9 mouse cellular contexts compared by ENCODE assay signal in genomic region chr5:104048139-104048538, GRCm38 (mm10). TPM values are rescaled to one million over a fixed set of nuclear protein-coding genes. Genes with fewer than 3 reads are reported as not detected.
A peak's percentile ranks its signal among the peaks of the same experiment; 100 is the strongest.
DNase-seq lines count a peak whose midpoint lies in the region; ATAC-seq and TF ChIP-seq lines count a peak whose summit lies in the region.
"Had no signal": no experiment of that assay in that cellular context is flagged by ENCODE, and none has a peak within 500 bp of the region (broad histone marks: within the 10 kb centered on the region; RNA-seq: fewer than 3 reads in every experiment).

No protein-coding gene starts in this region.

- no peak overlapping the region for H3K27ac ChIP-seq in forebrain, embryonic 15.5 days (replicated peaks)
- H3K27ac ChIP-seq in liver, postnatal 0 days (ENCODE audit: low read depth), result peak overlapping the region; percentile 92

- ATAC-seq in G1E (ENCODE audit: extremely low read depth, insufficient number of reproducible peaks, low FRiP score, poor library complexity, severe bottlenecking), result peak; percentile 12; the same call in 1 of the 2 replicates
- no peak for ATAC-seq in forebrain, embryonic 15.5 days (replicated peaks)
- ATAC-seq in liver, postnatal 0 days, result no peak

- H3K27me3 ChIP-seq in G1E (ENCODE audit: insufficient read depth, low read length), result no peaks in the 10 kb centered on the region
- no peaks in the 10 kb centered on the region for H3K27me3 ChIP-seq in forebrain, embryonic 15.5 days
- no peaks in the 10 kb centered on the region for H3K27me3 ChIP-seq in liver, postnatal 0 days (ENCODE audit: insufficient read depth, low read length)

- no peaks in the 10 kb centered on the region for H3K9me3 ChIP-seq in G1E (replicated peaks)
- no peaks in the 10 kb centered on the region for H3K9me3 ChIP-seq in forebrain, embryonic 15.5 days
- no peaks in the 10 kb centered on the region for H3K9me3 ChIP-seq in liver, postnatal 0 days (ENCODE audit: low read length)

- H3K4me3 ChIP-seq in G1E (ENCODE audit: low read depth, low read length), result peak overlapping the region; percentile 96; the same call in 1 of the 2 replicates
- no peak overlapping the region; the same call in 1 of the 2 replicates for H3K4me3 ChIP-seq in forebrain, embryonic 15.5 days
- peak overlapping the region; percentile 81 for H3K4me3 ChIP-seq in liver, postnatal 0 days (ENCODE audit: low read depth, low read length)

- peaks cover 37% of the 10 kb centered on the region for H3K4me1 ChIP-seq in G1E (ENCODE audit: insufficient read depth, low read depth, low read length)
- H3K4me1 ChIP-seq in forebrain, embryonic 15.5 days, result peaks cover 17% of the 10 kb centered on the region
- H3K4me1 ChIP-seq in liver, postnatal 0 days (ENCODE audit: insufficient read depth), result peaks cover 15% of the 10 kb centered on the region

- peak overlapping the region; percentile 62 for H3K4me2 ChIP-seq in forebrain, embryonic 15.5 days (replicated peaks)
- peak overlapping the region; percentile 76 for H3K4me2 ChIP-seq in liver, postnatal 0 days (ENCODE audit: low read depth, low read length)

- H3K9ac ChIP-seq in forebrain, embryonic 15.5 days (replicated peaks), result no peak overlapping the region
- H3K9ac ChIP-seq in liver, postnatal 0 days (replicated peaks), result peak overlapping the region; percentile 93

- no peak for TF ChIP-seq EP300 in liver, postnatal 0 days (IDR thresholded peaks at IDR 0.05; ENCODE audit: low read depth)

- TF ChIP-seq CTCF in G1E (IDR thresholded peaks at IDR 0.05; ENCODE audit: low read depth, low read length), result no peak
- TF ChIP-seq CTCF in liver, postnatal 0 days (IDR thresholded peaks at IDR 0.05; ENCODE audit: low read depth), result peak; percentile 54

- DNase-seq in embryo, embryonic 10 days (ENCODE audit: low spot score), result peak; percentile 17
- no peak for DNase-seq in embryo, embryonic 9.5 days (ENCODE audit: extremely low spot score)
- no peak for DNase-seq in G1E (ENCODE audit: low spot score)
- DNase-seq in liver, postnatal 0 days, result no peak
- DNase-seq in cerebellum, adult 8-10 months, result no peak
- no peak for DNase-seq in cerebellum, postnatal 10 days
- no peak for DNase-seq in MN1 (ENCODE audit: low spot score)

- peaks cover 36% of the 10 kb centered on the region for H3K36me3 ChIP-seq in G1E (replicated peaks)
- peaks cover 18% of the 10 kb centered on the region for H3K36me3 ChIP-seq in forebrain, embryonic 15.5 days
- peaks cover 19% of the 10 kb centered on the region for H3K36me3 ChIP-seq in liver, postnatal 0 days (replicated peaks; ENCODE audit: insufficient read depth, low read length)

- 54% methylated on average over 4 of the region's 4 CpGs for WGBS in forebrain, embryonic 15.5 days
- WGBS in liver, postnatal 0 days (ENCODE audit: insufficient replicate concordance), result 32% methylated on average over 4 of the region's 4 CpGs

RNA-seq across cellular contexts. Expression of gene Nudt9, which starts 2.0 kb away (rescaled TPM):
- total RNA-seq in G1E (2014; fragmentation: Nextera tagmentation) (61.9 and 65.6 TPM in 2 replicates), G1E (2017) (66.7 and 71.6 TPM in 2 replicates)
- polyA plus RNA-seq in G1E (2012), result 116 and 139 TPM in 2 replicates
- 56.6 and 61.3 TPM in 2 replicates for polyA plus RNA-seq in forebrain, embryonic 15.5 days (2015; fragmentation: Nextera tagmentation; extraction: Ambion mirVana)
- polyA plus RNA-seq in liver, postnatal 0 days (2015; fragmentation: Nextera tagmentation; extraction: Ambion mirVana), result 48.5 and 48.7 TPM in 2 replicates

RNA-seq across cellular contexts. Expression of gene Hsd17b11, which starts 26.4 kb away (rescaled TPM):
- total RNA-seq in G1E (2014; fragmentation: Nextera tagmentation), result 9.2 and 11.7 TPM in 2 replicates
- 9.0 and 9.5 TPM in 2 replicates for total RNA-seq in G1E (2017)
- 0.47 and 0.82 TPM in 2 replicates for polyA plus RNA-seq in G1E (2012)
- polyA plus RNA-seq in forebrain, embryonic 15.5 days (2015; fragmentation: Nextera tagmentation; extraction: Ambion mirVana), result 1.1 and 1.8 TPM in 2 replicates
- 26.7 and 27.1 TPM in 2 replicates for polyA plus RNA-seq in liver, postnatal 0 days (2015; fragmentation: Nextera tagmentation; extraction: Ambion mirVana)

RNA-seq across cellular contexts. Expression of gene Gm17660, which starts 29.3 kb away (rescaled TPM):
- total RNA-seq in G1E (2014; fragmentation: Nextera tagmentation), result not detected in 2 replicates
- total RNA-seq in G1E (2017), result not detected in 2 replicates
- polyA plus RNA-seq in G1E (2012), result not detected in 2 replicates
- polyA plus RNA-seq in forebrain, embryonic 15.5 days (2015; fragmentation: Nextera tagmentation; extraction: Ambion mirVana), result 0.47 TPM in 1 of 2 replicates, not detected in the other
- polyA plus RNA-seq in liver, postnatal 0 days (2015; fragmentation: Nextera tagmentation; extraction: Ambion mirVana), result not detected in 2 replicates
- total RNA-seq: ES-E14 had no signal

Comparison
In these comparisons a context has a peak if more than half of its experiments do, and no peak if none do; other contexts are left out.
1. RNA of gene Hsd17b11, which starts 26.4 kb away (polyA plus RNA-seq): 26.7 to 27.1 TPM in liver, postnatal 0 days; 1.1 to 1.8 TPM in forebrain, embryonic 15.5 days and 0.47 to 0.82 TPM in G1E; every median in the first group is over 10 times any median in the second.